Mouse (Mus musculus): ENCODE measurements at regions not wholly inside any gene's neighbourhood (a gene's known extent, or its start where the extent isn't known, plus 50 kb on each side); places are given as distances from the start of the nearest gene placed in this dataset.

DNA sequence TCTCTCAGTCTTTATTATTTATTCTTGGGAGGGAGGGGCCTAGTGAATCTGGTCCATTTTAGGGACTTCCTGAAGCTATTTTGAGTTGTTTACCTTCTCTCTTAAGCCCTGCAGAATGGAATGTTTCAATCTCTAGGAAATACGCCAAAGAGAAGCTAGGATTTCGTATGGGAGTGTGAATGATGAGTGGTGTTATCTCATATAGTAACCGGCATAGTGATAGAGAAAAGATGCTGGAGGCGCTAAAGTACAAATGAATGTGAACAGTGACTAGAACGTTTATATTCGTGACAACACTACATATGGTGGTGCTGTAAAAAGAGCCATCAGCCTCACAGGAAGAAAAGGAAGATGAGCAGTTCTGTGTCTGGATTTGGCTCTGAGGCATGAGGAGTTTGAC is 145.2 kb upstream of the Ube2e3 start:
- H3K4me3 ChIP-seq (ENCODE audit: control insufficient read depth in 1 of 2, insufficient read depth in 1 of 2, low read depth in 2 of 2, low read length in 2 of 2): no peak overlapping the region
- no peaks in the 10 kb centered on the region for H3K36me3 ChIP-seq (ENCODE audit: control insufficient read depth in 1 of 2, insufficient read depth in 2 of 2, low read length in 2 of 2)
- DNase-seq (ENCODE audit: low read depth, low spot score): no peak
- no peaks in the 10 kb centered on the region for H3K79me2 ChIP-seq (ENCODE audit: control insufficient read depth, insufficient read depth, low read length, poor library complexity)
- H3K9me3 ChIP-seq (replicated peaks; ENCODE audit: insufficient read depth, low read length): no peaks in the 10 kb centered on the region
- H3K9ac ChIP-seq (ENCODE audit: control insufficient read depth, low read depth, low read length, poor library complexity, severe bottlenecking): no peak overlapping the region
- peaks cover 0 to 2% of the 10 kb centered on the region in 2 experiments; a peak in 3 of 4 replicates for H3K27me3 ChIP-seq (ENCODE audit: control insufficient read depth in 1 of 2, insufficient read depth in 2 of 2, low read length in 2 of 2)
- no peaks in the 10 kb centered on the region for H3K4me1 ChIP-seq (ENCODE audit: control insufficient read depth in 1 of 2, insufficient read depth in 2 of 2, low read length in 2 of 2)
- TF ChIP-seq EP300 (IDR thresholded peaks at IDR 0.05; ENCODE audit: low read depth in 1 of 2, low read length in 2 of 2): no peak
- no peak for TF ChIP-seq ZMIZ1 (IDR thresholded peaks at IDR 0.05; ENCODE audit: low read depth, low read length)
- TF ChIP-seq E2F4 (IDR thresholded peaks at IDR 0.05; ENCODE audit: borderline replicate concordance, low read depth, low read length): no peak
- no peak for TF ChIP-seq GATA1 (IDR thresholded peaks at IDR 0.05; ENCODE audit: low read depth, low read length)
- no peak for TF ChIP-seq ZNF384 (IDR thresholded peaks at IDR 0.05; ENCODE audit: low read depth, low read length)
- no peak for TF ChIP-seq GABPA (IDR thresholded peaks at IDR 0.05; ENCODE audit: low read depth, low read length)
- no peak for TF ChIP-seq ELF1 (IDR thresholded peaks at IDR 0.05; ENCODE audit: low read depth, low read length)
- no peak for TF ChIP-seq BHLHE40 (IDR thresholded peaks at IDR 0.05; ENCODE audit: borderline replicate concordance, low read depth, low read length)
- TF ChIP-seq POLR2A (IDR thresholded peaks at IDR 0.05; ENCODE audit: control insufficient read depth in 1 of 2, insufficient read depth in 1 of 2, low read depth in 1 of 2, low read length in 2 of 2, poor library complexity in 1 of 2): no peak
- no peak for TF ChIP-seq MAX (IDR thresholded peaks at IDR 0.05; ENCODE audit: low read length)
- TF ChIP-seq RAD21 (IDR thresholded peaks at IDR 0.05; ENCODE audit: low read depth, low read length): no peak
- TF ChIP-seq MEF2A (IDR thresholded peaks at IDR 0.05; ENCODE audit: extremely low read depth, insufficient replicate concordance, low read depth, low read length, poor library complexity, severe bottlenecking): no peak
- no peak for TF ChIP-seq UBTF (IDR thresholded peaks at IDR 0.05; ENCODE audit: borderline replicate concordance, insufficient read depth, low read depth, low read length)
- no peak for TF ChIP-seq CHD2 (IDR thresholded peaks at IDR 0.05; ENCODE audit: low read length)
- no peak for TF ChIP-seq USF1 (IDR thresholded peaks at IDR 0.05; ENCODE audit: low read depth, low read length)
- no peak for TF ChIP-seq ETS1 (IDR thresholded peaks at IDR 0.05; ENCODE audit: low read depth, low read length)
- TF ChIP-seq MAZ (IDR thresholded peaks at IDR 0.05; ENCODE audit: low read depth, low read length): no peak
- TF ChIP-seq TAL1 (IDR thresholded peaks at IDR 0.05; ENCODE audit: low read length): no peak
- H3K27ac ChIP-seq (ENCODE audit: control insufficient read depth, low read depth, low read length): no peak overlapping the region

DNA sequence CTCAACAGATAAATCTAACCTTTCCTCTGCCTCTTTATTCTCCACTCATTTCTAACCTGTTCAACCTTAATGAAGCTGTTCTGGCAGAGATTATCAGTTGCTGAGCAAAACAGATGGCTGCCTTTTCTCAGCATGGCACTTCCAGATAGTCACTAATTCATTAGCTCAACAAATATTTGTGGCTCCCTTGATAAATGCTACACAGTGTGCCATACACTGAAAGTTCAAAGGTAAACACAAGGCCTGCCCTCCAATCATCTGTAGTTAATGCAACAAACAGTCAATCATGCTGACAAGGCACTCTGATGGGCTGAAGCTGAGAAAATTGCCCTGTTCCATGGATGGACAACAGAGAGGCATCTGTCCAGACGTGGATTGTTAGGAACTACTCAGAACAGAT is 149.4 kb upstream of the Ube2e3 start:
- Histone ChIP-seq H3K9me3 (replicated peaks; ENCODE audit: insufficient read depth, low read length) (no peaks in the 10 kb centered on the region), H3K27ac (ENCODE audit: control insufficient read depth, low read depth, low read length) (no peak overlapping the region), H3K79me2 (ENCODE audit: control insufficient read depth, insufficient read depth, low read length, poor library complexity) (no peaks in the 10 kb centered on the region), H3K4me1 (ENCODE audit: control insufficient read depth in 1 of 2, insufficient read depth in 2 of 2, low read length in 2 of 2) (no peaks in the 10 kb centered on the region), H3K4me3 (ENCODE audit: control insufficient read depth in 1 of 2, insufficient read depth in 1 of 2, low read depth in 2 of 2, low read length in 2 of 2) (no peak overlapping the region), H3K9ac (ENCODE audit: control insufficient read depth, low read depth, low read length, poor library complexity, severe bottlenecking) (no peak overlapping the region), H3K36me3 (ENCODE audit: control insufficient read depth in 1 of 2, insufficient read depth in 2 of 2, low read length in 2 of 2) (no peaks in the 10 kb centered on the region), H3K27me3 (ENCODE audit: control insufficient read depth in 1 of 2, insufficient read depth in 2 of 2, low read length in 2 of 2) (no peaks in the 10 kb centered on the region; a peak in 1 of 4 replicates)
- DNase-seq (ENCODE audit: low read depth, low spot score): no peak
- TF ChIP-seq POLR2A (IDR thresholded peaks at IDR 0.05; ENCODE audit: control insufficient read depth in 1 of 2, insufficient read depth in 1 of 2, low read depth in 1 of 2, low read length in 2 of 2, poor library complexity in 1 of 2) (no peak), GABPA (IDR thresholded peaks at IDR 0.05; ENCODE audit: low read depth, low read length) (no peak), JUND (IDR thresholded peaks at IDR 0.05; ENCODE audit: low read depth, low read length) (no peak), USF2 (IDR thresholded peaks at IDR 0.05; ENCODE audit: borderline replicate concordance in 1 of 2, insufficient read depth in 1 of 2, low read depth in 1 of 2, low read length in 2 of 2) (no peak), CHD1 (IDR thresholded peaks at IDR 0.05; ENCODE audit: low read depth, low read length) (no peak), ZMIZ1 (IDR thresholded peaks at IDR 0.05; ENCODE audit: low read depth, low read length) (no peak), MAFK (IDR thresholded peaks at IDR 0.05; ENCODE audit: borderline replicate concordance, low read depth, low read length) (no peak), POLR2AphosphoS2 (IDR thresholded peaks at IDR 0.05; ENCODE audit: low read length) (no peak)
